Mouse (Mus musculus): ENCODE measurements around the gene Zeb2.

DNA sequence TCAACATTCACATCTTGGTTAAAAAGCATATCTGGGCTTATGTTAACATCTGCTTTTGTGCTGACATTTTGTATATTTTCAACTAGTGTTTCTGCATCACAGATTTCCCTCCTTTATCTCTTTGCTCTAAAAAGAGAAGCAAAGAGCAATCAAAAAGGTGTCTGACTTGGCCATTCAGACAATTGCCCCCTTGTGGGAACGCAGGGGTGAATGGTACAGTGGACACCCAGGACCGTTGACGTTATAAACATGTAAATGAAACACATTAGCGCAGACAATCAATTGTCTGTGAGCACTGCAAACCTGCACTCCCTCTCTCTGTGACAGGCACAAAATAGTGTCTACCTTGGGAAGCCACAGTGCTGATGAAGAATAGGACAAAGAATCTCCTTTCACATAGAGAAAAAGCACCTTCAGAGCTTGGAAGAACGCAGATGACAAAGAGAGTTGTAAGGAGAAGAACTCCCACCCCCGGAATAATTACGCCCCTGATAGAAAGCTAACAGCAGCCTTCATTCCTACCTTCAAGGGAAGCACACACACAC, 12.6 kb downstream of the Zeb2 start:
- TF ChIP-seq CTCF (IDR thresholded peaks at IDR 0.05; ENCODE audit: control insufficient read depth, insufficient read depth, insufficient read length), result no peak
- TF ChIP-seq MAX (IDR thresholded peaks at IDR 0.05), result no peak
- no peak for TF ChIP-seq USF1 (IDR thresholded peaks at IDR 0.05; ENCODE audit: low read depth)
- no peak for TF ChIP-seq MYOG (IDR thresholded peaks at IDR 0.05; ENCODE audit: control insufficient read depth, extremely low read depth, insufficient read length)

Data from C2C12 (cell line).